Mouse (Mus musculus) cerebellum, adult 11 months (tissue): ENCODE results near the gene Nxnl2.
"Not testable (repeated sequence)": the region's sequence is repeated elsewhere in the genome, so short reads cannot be mapped to it uniquely, and the experiment has no call there.

Source experiments
- DNase-seq: peaks from one replicate; pipeline ENCODE4 v3.0.0; 2022

The Nxnl2 gene

GRCm38 (mm10) chr13:51182236-51182635 lies 11.4 kb downstream of the Nxnl2 start:
- DNase-seq, result no peak

DNA sequence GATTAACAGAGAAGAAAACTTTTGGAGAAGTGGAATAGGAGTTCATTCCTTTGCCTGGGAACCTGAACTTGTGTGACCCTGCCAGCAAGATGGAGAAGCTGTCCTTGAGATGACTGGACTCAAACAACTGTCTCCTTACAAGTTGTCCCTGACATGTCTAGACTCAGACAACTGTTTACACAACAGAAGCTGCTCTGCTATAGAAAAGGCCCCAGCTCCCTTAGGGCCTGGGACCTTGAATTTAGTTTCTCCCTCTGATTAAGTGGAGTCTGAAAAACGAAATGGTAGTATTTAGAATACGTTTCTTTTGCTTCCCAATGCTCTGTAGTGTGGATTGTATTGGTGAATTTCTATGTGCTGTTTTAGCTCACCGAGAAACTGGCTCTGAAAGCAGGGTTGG lies 14.1 kb downstream of the Nxnl2 start:
- DNase-seq, result no peak

GRCm38 (mm10) chr13:51190336-51190735 lies 19.5 kb downstream of the Nxnl2 start:
- DNase-seq, result no peak

DNA sequence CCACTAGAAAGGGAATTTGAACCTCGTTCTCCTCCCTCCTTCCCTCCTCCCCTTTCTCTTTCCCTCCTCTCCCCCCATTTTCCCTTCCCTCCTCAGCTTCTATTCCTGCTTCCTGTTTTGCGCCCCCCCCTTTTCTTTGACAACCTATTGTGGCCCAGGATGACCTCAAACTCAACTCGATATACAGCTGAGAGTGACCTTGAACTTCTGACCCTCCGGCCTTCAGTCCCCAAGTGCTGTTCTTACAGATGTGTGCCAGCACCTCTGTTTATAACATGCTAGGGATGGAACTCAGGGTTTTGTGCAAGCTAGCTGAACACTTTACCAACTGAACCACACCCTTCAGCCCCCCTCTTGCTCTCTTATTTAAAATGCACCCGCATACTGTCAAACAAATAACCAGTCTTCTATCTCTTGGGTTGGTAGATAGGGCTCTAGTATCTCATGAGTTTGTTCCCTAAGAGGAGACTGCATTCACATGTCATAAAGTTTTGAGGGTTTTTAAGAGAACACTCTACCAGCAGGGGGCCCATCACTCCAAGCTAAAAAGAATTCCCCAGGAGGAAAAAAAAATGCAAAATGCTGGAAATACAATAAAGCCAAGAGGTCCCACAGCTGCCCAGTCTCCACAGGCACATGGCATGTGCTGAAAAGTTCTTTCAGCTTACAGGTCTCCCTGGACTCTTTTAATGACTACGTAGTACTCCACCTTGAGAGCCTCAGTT lies 20.8 kb downstream of the Nxnl2 start:
- no peak for DNase-seq

DNA sequence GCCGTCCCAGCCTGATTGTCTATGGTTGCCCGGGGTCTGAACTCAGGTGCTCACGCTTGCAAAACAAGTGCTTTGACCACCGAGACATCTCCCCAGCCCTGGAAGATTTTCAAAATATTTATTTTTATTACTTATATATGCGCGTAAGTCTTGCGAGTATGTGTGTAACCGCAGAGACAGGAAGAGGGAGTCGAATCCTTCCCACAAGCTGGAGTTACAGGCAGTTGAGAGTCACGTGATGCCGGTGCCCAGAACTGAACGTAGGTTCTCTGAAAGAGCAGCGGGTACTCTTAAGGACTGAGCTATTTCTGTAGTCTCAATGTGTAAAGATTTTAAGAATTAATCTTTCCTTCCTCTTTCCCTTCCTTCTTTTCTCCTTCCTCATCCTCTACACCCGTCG lies 23.1 kb downstream of the Nxnl2 start:
- no peak for DNase-seq

DNA sequence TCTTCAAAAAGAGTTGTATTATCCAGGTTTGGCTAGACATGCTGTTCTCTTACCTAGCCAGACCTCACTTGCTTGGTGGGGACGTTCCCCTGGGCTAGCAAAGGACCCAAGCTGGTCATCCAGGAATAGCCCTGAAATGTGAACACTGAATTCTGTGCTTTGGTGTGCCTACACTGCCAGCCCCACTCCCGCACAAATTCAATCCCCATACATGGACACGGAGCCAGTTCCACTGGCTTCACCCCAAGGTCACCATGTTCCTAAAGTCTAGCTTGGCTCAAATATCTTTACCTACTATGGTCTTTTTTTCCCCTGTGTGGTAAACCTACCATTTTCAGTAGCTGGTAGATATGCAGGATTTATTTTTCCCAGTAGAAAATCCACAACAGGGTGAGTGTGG lies 26.9 kb downstream of the Nxnl2 start:
- no peak for DNase-seq

- no peak for DNase-seq
These were observed 27.4 kb downstream of the Nxnl2 start for GRCm38 (mm10) chr13:51198186-51198585.

- DNase-seq, result not testable (repeated sequence)
These were observed 31.4 kb downstream of the Nxnl2 start for GRCm38 (mm10) chr13:51201985-51202843.

DNA sequence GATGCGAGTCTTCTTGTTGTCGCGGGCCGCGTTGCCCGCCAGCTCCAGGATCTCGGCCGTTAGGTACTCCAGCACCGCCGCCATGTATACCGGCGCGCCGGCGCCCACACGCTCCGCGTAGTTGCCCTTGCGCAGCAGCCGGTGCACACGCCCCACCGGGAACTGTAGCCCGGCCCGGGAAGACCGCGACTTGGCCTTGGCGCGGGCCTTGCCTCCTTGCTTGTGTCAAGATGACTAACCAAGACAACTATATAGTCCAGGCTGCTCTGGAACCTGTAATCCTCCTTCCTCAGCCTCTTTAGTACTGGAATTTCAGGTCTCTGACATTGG lies 32.0 kb downstream of the Nxnl2 start:
- peak; percentile 46 for DNase-seq

DNA sequence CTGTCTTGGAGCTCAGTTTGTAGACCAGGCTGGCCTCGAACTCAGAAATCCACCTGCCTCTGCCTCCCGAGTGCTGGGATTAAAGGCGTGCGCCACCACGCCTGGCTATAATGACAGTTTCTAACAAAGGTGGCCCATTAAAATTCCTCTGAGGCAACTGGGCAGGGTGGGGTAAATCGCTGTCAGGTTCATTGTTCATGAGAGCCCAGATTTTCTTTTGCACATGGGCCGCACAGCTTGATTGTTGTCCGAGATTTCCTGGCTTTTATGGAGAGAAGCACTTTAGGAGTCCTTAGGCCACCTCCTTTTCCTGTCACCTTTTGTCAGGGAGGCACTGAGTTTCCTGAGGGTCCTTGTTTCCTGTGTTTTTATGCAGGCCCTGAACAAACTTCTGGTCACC lies 32.6 kb downstream of the Nxnl2 start:
- DNase-seq, result no peak

GRCm38 (mm10) chr13:51204081-51204480 lies 33.3 kb downstream of the Nxnl2 start:
- DNase-seq, result not testable (repeated sequence)

- no peak for DNase-seq
These were observed 37.1 kb downstream of the Nxnl2 start for GRCm38 (mm10) chr13:51207965-51208364.

DNA sequence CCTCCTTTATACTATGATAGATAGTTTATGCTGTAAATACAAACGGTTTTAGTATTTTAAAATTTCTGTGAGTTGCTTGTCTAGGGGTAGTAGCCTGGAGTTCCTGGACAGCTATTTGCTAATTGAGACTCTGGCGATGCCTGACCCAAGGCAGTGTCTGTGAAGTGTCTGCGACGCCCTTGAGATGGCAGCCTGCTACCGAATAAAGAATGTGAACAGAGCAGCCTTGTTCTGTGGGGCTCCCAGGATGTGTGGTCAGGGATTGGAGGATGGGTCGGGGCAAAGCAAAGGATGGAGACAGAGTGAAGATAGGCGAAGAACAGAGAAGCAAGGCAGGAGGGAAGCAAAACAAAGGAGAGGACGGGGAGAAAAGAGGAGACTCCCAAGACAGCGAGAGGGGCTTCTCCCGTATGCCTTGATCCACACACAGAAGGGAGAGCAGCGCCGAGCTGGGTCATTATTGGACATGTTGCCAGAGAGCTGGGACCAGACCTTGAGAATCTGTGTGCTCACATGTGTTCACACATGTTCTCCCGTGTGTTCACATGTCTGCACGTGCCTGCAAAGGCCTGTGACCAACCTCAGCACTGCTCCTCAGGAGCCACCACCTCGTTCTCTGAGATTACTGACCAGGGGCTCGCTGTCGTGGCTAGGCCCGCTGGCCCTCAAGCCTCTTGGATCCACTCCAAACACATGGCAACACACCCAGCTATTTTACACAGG lies 37.7 kb downstream of the Nxnl2 start:
- DNase-seq, result no peak

GRCm38 (mm10) chr13:51210639-51211038 lies 39.8 kb downstream of the Nxnl2 start:
- DNase-seq, result no peak

DNA sequence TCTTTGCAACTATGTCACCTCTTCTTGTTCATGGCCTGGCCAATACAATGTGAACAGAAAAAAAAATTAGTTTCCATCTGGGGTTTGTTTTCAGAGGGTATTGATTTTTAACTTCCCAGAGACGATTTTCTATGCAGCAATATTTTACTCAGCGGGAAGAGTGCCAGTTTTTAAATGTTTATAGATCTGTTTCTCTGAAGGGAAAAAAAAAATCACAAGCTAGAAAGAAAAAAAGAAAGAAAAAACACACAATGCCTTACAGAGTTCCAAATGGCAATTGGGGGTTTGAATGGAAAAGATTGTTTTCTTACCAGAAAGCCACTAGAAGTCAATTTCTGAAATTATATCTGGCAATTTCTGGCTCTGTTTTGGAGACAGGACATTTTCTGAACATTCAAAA lies 43.9 kb downstream of the Nxnl2 start:
- DNase-seq, result no peak

- no peak for DNase-seq
These were observed 50.1 kb downstream of the Nxnl2 start for GRCm38 (mm10) chr13:51220897-51221296.

- DNase-seq, result no peak
These were observed 50.8 kb downstream of the Nxnl2 start for GRCm38 (mm10) chr13:51221425-51222160.
